Mouse (Mus musculus) 3134 (cell line): Measurements from ENCODE around the gene Gstp3.
"Not testable (repeated sequence)": the region's sequence is repeated elsewhere in the genome, so short reads cannot be mapped to it uniquely, and the experiment has no call there.

Source experiments
- DNase-seq: peaks from one replicate; pipeline ENCODE4 v3.0.0-alpha.2; 2011; ENCODE audit warnings: low spot score; ENCODE audit not compliant: insufficient read length; ENCODE audit errors: extremely low read depth

Gstp3 gene

GRCm38 (mm10) chr19:4042124-4042523 is 17.2 kb downstream of the Gstp3 start:
- DNase-seq, result no peak

- not testable (repeated sequence) for DNase-seq
Observed at GRCm38 (mm10) chr19:4041500-4041899, 17.9 kb downstream of the Gstp3 start.

- not testable (repeated sequence) for DNase-seq
Observed at GRCm38 (mm10) chr19:4040941-4041340, 18.4 kb downstream of the Gstp3 start.

GRCm38 (mm10) chr19:4037788-4038232 is 21.6 kb downstream of the Gstp3 start, which contains the start of gene Gstp1:
Gstp1 (minus strand) TSS chr19:4037985.
- DNase-seq, result peak; percentile 93

GRCm38 (mm10) chr19:4037154-4037787 is 22.1 kb downstream of the Gstp3 start:
- DNase-seq, result not testable (repeated sequence)

GRCm38 (mm10) chr19:4036327-4037045 is 22.9 kb downstream of the Gstp3 start:
- DNase-seq, result no peak

- DNase-seq, result no peak
Observed at GRCm38 (mm10) chr19:4033742-4034141, 25.6 kb downstream of the Gstp3 start.

GRCm38 (mm10) chr19:4033298-4033697 is 26.1 kb downstream of the Gstp3 start:
- DNase-seq, result no peak

GRCm38 (mm10) chr19:4032668-4033067 is 26.7 kb downstream of the Gstp3 start:
- DNase-seq, result no peak

GRCm38 (mm10) chr19:4027576-4027975 is 31.8 kb downstream of the Gstp3 start:
- DNase-seq, result no peak

- DNase-seq, result no peak
Observed at GRCm38 (mm10) chr19:4023185-4023584, 36.2 kb downstream of the Gstp3 start.

GRCm38 (mm10) chr19:4018743-4019583 is 40.4 kb downstream of the Gstp3 start:
- peak; percentile 56 for DNase-seq

- no peak for DNase-seq
Observed at GRCm38 (mm10) chr19:4017921-4018587, 41.3 kb downstream of the Gstp3 start.

- no peak for DNase-seq
Observed at GRCm38 (mm10) chr19:4015635-4016034, 43.7 kb downstream of the Gstp3 start.

GRCm38 (mm10) chr19:4014802-4015201 is 44.6 kb downstream of the Gstp3 start:
- no peak for DNase-seq

- no peak for DNase-seq
Observed at GRCm38 (mm10) chr19:4013066-4013465, 46.3 kb downstream of the Gstp3 start.

GRCm38 (mm10) chr19:4012432-4013022 is 46.8 kb downstream of the Gstp3 start, which contains the start of gene Ndufv1:
Ndufv1 (minus strand) TSS chr19:4012806.
- DNase-seq, result peak; percentile 95

GRCm38 (mm10) chr19:4011086-4011485 is 48.3 kb downstream of the Gstp3 start:
- no peak for DNase-seq
